Mouse (Mus musculus) megakaryocyte, embryonic 14.5 days (primary cell): ENCODE results near the gene Gm9376. TPM values are rescaled to one million over a fixed set of nuclear protein-coding genes. Genes with fewer than 3 reads are reported as not detected.

Experiments used
- H3K27me3 ChIP-seq: replicated peaks from 2 replicates; pipeline ENCODE3; 2012; ENCODE audit warnings: inconsistent platforms
- H3K36me3 ChIP-seq: replicated peaks from 2 replicates; pipeline ENCODE3; 2012; ENCODE audit warnings: low read length, inconsistent platforms, mixed read lengths
- H3K4me1 ChIP-seq: 2 replicates; pipeline ENCODE4 v1.6.1; 2012; ENCODE audit warnings: inconsistent platforms
- H3K4me3 ChIP-seq: replicated peaks from 2 replicates; pipeline ENCODE3; 2012; ENCODE audit warnings: moderate library complexity, mild to moderate bottlenecking, inconsistent platforms
- H3K9me3 ChIP-seq: 2 replicates; pipeline ENCODE4 v1.6.1; 2012; ENCODE audit warnings: inconsistent platforms
- FLI1 ChIP-seq: IDR thresholded peaks from 2 replicates; pipeline ENCODE4 v1.6.1; 2012; ENCODE audit warnings: low read length, inconsistent platforms, mixed read lengths
- GATA1 ChIP-seq: IDR thresholded peaks from 3 replicates; pipeline ENCODE4 v1.6.1; 2012; ENCODE audit warnings: mixed read lengths, low read length, inconsistent platforms, borderline replicate concordance
- polyA plus RNA-seq: library from polyadenylated mRNA; stranded (reverse); fragments of >175 nt; gene quantifications from 2 replicates; pipeline ENCODE4 v1.2.3, GENCODE M21; 2012; ENCODE audit warnings: low replicate concordance; ENCODE audit not compliant: insufficient read depth

Gene Gm9376
- polyA plus RNA-seq, 1 experiment = not detected

GRCm38 (mm10) chr14:118311703-118312102 lies 44.9 kb downstream of the Gm9376 start:
- H3K9me3 ChIP-seq = peaks cover 11% of the 10 kb centered on the region
- H3K27me3 ChIP-seq = no peaks in the 10 kb centered on the region
- H3K36me3 ChIP-seq = no peaks in the 10 kb centered on the region
- no peak for TF ChIP-seq FLI1
- TF ChIP-seq GATA1 = no peak
- H3K4me3 ChIP-seq = no peak overlapping the region
- H3K4me1 ChIP-seq = no peaks in the 10 kb centered on the region

- no peaks in the 10 kb centered on the region for H3K36me3 ChIP-seq
- no peak overlapping the region for H3K4me3 ChIP-seq
- no peaks in the 10 kb centered on the region for H3K4me1 ChIP-seq
- H3K27me3 ChIP-seq = no peaks in the 10 kb centered on the region
- peaks cover 11% of the 10 kb centered on the region for H3K9me3 ChIP-seq
- TF ChIP-seq GATA1 (no peak), FLI1 (no peak)
Measured at GRCm38 (mm10) chr14:118312664-118313063, 45.9 kb downstream of the Gm9376 start.

GRCm38 (mm10) chr14:118313931-118314330 lies 47.2 kb downstream of the Gm9376 start:
- Histone ChIP-seq H3K4me3 (no peak overlapping the region), H3K27me3 (peaks cover 4% of the 10 kb centered on the region), H3K36me3 (no peaks in the 10 kb centered on the region), H3K4me1 (no peaks in the 10 kb centered on the region), H3K9me3 (peaks cover 11% of the 10 kb centered on the region)
- TF ChIP-seq GATA1 (no peak), FLI1 (no peak)

GRCm38 (mm10) chr14:118317260-118317659 lies 50.5 kb downstream of the Gm9376 start:
- Histone ChIP-seq H3K36me3 (no peaks in the 10 kb centered on the region), H3K27me3 (peaks cover 11% of the 10 kb centered on the region), H3K9me3 (no peaks in the 10 kb centered on the region), H3K4me3 (no peak overlapping the region), H3K4me1 (no peaks in the 10 kb centered on the region)
- no peak for TF ChIP-seq FLI1
- no peak for TF ChIP-seq GATA1

Other genes starting within 250 kb of the Gm9376 start
- gene Dct, start 214.7 kb upstream of the Gm9376 start, polyA plus RNA-seq = not detected in 2 replicates
- 5.5 TPM in 1 of 2 replicates, not detected in the other for gene Tgds, start 134.2 kb upstream of the Gm9376 start, polyA plus RNA-seq
- gene Gpr180, start 129.8 kb upstream of the Gm9376 start, polyA plus RNA-seq = 3.0 and 3.2 TPM in 2 replicates
- not detected in 2 replicates for gene Sox21, start 29.9 kb upstream of the Gm9376 start, polyA plus RNA-seq